Mouse (Mus musculus): ENCODE measurements at regions not wholly inside any gene's neighbourhood (a gene's known extent, or its start where the extent isn't known, plus 50 kb on each side); places are given as distances from the start of the nearest gene placed in this dataset.

- TF ChIP-seq CTCF (IDR thresholded peaks at IDR 0.05; ENCODE audit: low read depth) (no peak), EP300 (IDR thresholded peaks at IDR 0.05; ENCODE audit: low read depth) (no peak)
Measured at GRCm38 (mm10) chr11:19423268-19423667, 404.5 kb upstream of the Meis1 start.

Data from liver, embryonic 14.5 days (tissue).